Mouse (Mus musculus) liver, embryonic 11.5 days (tissue): Measurements from ENCODE around the gene Ctnnd1. TPM values are rescaled to one million over a fixed set of nuclear protein-coding genes. Genes with fewer than 3 reads are reported as not detected.

ENCODE experiments used
- ATAC-seq: fragments of 200-750 bp; cut with Nextera tagmentation; replicated peaks from 2 replicates; pipeline ENCODE4 v1.8.0; 2017; ENCODE audit warnings: moderate number of reproducible peaks, mild to moderate bottlenecking, moderate TSS enrichment, moderate library complexity; ENCODE audit not compliant: low FRiP score
- DNase-seq: peaks from one replicate; pipeline ENCODE4 v3.0.0-alpha.2; 2017; ENCODE audit warnings: low spot score
- H3K27ac ChIP-seq: fragments of 300-500 bp; sonication (generic); 2 replicates; pipeline ENCODE4 v1.5.1; 2014; ENCODE audit warnings: mild to moderate bottlenecking, low read depth, low read length, control low read depth
- H3K27me3 ChIP-seq: fragments of 300-500 bp; sonication (generic); replicated peaks from 2 replicates; pipeline ENCODE4 v1.6.1; 2014; ENCODE audit warnings: low read length, mixed read lengths; ENCODE audit not compliant: control insufficient read depth, insufficient read depth
- H3K36me3 ChIP-seq: fragments of 300-500 bp; sonication (generic); 2 replicates; pipeline ENCODE4 v1.6.1; 2014; ENCODE audit warnings: mild to moderate bottlenecking, low read length, moderate library complexity, mixed read lengths; ENCODE audit not compliant: control insufficient read depth, insufficient read depth
- H3K4me1 ChIP-seq: fragments of 300-500 bp; sonication (generic); replicated peaks from 2 replicates; pipeline ENCODE4 v1.6.1; 2014; ENCODE audit warnings: low read length, mixed read lengths; ENCODE audit not compliant: control insufficient read depth, insufficient read depth
- H3K4me2 ChIP-seq: fragments of 300-500 bp; sonication (generic); 2 replicates; pipeline ENCODE4 v1.6.1; 2014; ENCODE audit warnings: mild to moderate bottlenecking, control low read depth, moderate library complexity
- H3K4me3 ChIP-seq: fragments of 300-500 bp; sonication (generic); 2 replicates; pipeline ENCODE4 v1.5.1; 2014; ENCODE audit warnings: low read depth, low read length, control low read depth
- H3K9ac ChIP-seq: fragments of 300-500 bp; sonication (generic); 2 replicates; pipeline ENCODE4 v1.6.1; 2014; ENCODE audit warnings: low read depth, low read length, control low read depth
- H3K9me3 ChIP-seq: fragments of 300-500 bp; sonication (generic); 2 replicates; pipeline ENCODE4 v1.6.1; 2016; ENCODE audit warnings: low read length, inconsistent platforms, mixed read lengths; ENCODE audit not compliant: control insufficient read depth
- WGBS: fragments of 180-500 bp; shearing (Covaris S2); extraction: QIAGEN DNeasy Blood & Tissue Kit; methylation state at CpG from one replicate; pipeline ENCODE4 v1.1.7; 2014; 5-methylcytosine and 5-hydroxymethylcytosine counted together
- polyA plus RNA-seq: library from polyadenylated mRNA; unstranded; fragments of >200 nt; fragmentation: Nextera tagmentation; extraction: Ambion mirVana; gene quantifications from 2 replicates; pipeline ENCODE4 v1.2.1, GENCODE M21; 2014

Gene Ctnnd1
- polyA plus RNA-seq, 1 experiment from 2014 or later: 27.1 TPM

DNA sequence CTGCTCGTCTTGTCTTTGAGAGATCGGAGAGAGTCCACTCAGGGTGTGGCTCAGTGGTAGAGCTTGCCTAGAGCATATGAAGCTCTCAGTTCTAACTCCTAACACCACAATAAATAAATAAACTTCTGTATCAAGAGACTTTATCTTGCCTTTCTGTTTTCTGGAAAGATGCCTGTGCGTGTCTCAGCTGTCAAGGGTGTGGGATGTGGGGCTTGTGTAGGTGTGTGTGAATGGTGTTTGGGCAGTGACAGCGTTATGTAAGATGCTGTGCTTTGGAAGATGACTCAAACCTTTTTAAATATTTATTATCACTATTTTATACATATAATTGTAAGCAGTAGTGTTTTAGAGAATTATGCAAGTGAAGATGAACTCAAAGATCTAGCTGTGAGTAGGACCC lies 76.4 kb downstream of the Ctnnd1 start:
- Histone ChIP-seq H3K9me3 (no peaks in the 10 kb centered on the region), H3K36me3 (peaks cover 3% of the 10 kb centered on the region; the same call in 1 of the 2 replicates), H3K4me3 (no peak overlapping the region), H3K4me1 (no peaks in the 10 kb centered on the region), H3K27me3 (no peaks in the 10 kb centered on the region), H3K4me2 (no peak overlapping the region), H3K9ac (no peak overlapping the region), H3K27ac (no peak overlapping the region)
- DNase-seq (no peak), ATAC-seq (no peak)
- WGBS: 86% methylated on average over 4 of the region's 4 CpGs

DNA sequence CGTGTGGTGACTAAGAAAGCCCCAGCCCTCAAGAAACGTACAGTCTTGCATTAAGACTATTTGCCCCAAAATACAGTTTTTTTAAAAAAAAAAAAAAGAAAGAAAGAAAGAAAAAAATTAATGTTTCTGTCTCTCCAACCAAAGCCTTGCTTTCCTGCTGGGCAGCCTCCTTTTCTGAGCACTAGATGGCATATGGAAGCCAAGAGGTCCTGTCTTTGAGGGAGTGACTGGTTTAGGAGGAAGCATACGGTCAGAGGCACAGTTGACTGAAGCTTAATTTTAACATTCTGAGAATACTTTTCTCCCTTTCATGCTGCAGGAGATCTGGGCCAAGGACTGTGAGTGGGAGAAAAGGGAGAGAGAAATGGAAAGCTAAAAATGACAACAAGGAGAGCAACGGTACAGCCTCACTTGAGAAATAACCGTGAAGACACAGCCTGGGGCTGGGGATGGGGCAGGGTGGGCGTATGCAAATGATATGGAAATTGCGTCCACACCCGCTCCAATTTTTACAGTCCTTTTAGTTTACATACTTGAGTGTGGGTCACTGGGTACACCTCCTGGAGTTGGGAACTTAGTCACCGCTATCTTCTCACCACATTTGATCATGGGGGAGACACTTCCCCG lies 93.6 kb downstream of the Ctnnd1 start:
- no peaks in the 10 kb centered on the region for H3K9me3 ChIP-seq
- H3K9ac ChIP-seq: no peak overlapping the region
- WGBS: 42% methylated on average over 10 of the region's 10 CpGs
- H3K4me3 ChIP-seq: peak overlapping the region; percentile 20; the same call in 1 of the 2 replicates
- H3K27ac ChIP-seq: no peak overlapping the region
- DNase-seq: no peak
- no peaks in the 10 kb centered on the region for H3K27me3 ChIP-seq
- H3K36me3 ChIP-seq: no peaks in the 10 kb centered on the region
- no peaks in the 10 kb centered on the region for H3K4me1 ChIP-seq
- ATAC-seq: no peak
- H3K4me2 ChIP-seq: peak overlapping the region; percentile 43

DNA sequence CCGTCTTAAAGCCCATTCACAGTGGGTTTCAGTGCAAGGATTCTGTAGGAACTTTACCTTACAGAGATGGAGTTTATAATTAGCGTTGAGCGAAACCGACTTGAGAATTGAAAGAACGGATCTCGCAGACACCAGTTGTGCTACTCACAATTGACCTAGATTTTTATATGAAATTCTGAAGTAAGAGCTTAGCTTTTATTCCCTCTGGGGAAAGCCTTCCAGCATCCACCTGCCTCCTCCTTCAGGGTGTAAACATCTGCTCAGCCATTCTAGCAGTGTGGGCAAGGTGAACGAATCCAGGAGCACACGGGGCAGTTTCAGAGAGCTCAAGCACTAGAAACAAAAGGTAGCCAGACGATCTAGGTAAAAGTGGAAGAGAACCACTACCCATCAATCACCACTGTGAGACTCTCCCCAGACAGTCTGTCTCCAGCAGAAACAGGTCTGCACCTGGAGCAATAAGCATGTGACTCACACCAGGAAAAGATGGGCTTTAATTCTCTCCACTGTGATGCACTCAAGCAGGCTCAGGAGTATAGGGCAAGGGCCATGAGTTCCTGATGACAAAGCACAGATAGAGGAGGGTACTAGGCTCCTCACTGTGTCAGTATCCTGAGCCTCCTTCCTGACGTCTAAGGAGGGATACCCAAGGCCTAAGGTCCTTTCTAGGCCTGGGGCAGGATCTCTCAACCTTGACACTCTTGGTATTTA lies 99.0 kb downstream of the Ctnnd1 start:
- H3K36me3 ChIP-seq: no peaks in the 10 kb centered on the region
- WGBS: 77% methylated on average over 10 of the region's 10 CpGs
- H3K27me3 ChIP-seq: no peaks in the 10 kb centered on the region
- no peaks in the 10 kb centered on the region for H3K4me1 ChIP-seq
- H3K9me3 ChIP-seq: no peaks in the 10 kb centered on the region
- DNase-seq (no peak), ATAC-seq (no peak)
- no peak overlapping the region for H3K4me3 ChIP-seq
- no peak overlapping the region for H3K9ac ChIP-seq
- no peak overlapping the region for H3K27ac ChIP-seq
- H3K4me2 ChIP-seq: no peak overlapping the region

Other genes starting within 250 kb of the Ctnnd1 start
- 30.4 and 37.2 TPM in 2 replicates for gene Calcrl, start 225.4 kb downstream of the Ctnnd1 start, polyA plus RNA-seq
- 40.9 and 41.9 TPM in 2 replicates for gene Tfpi, start 174.0 kb downstream of the Ctnnd1 start, polyA plus RNA-seq
- gene Btbd18, start 8.3 kb upstream of the Ctnnd1 start, polyA plus RNA-seq: 0.18 and 0.22 TPM in 2 replicates
- 241 and 264 TPM in 2 replicates for gene Selenoh, start 20.0 kb upstream of the Ctnnd1 start, polyA plus RNA-seq
- not detected in 2 replicates for gene Gm28635, start 27.3 kb upstream of the Ctnnd1 start, polyA plus RNA-seq
- gene Med19, start 27.6 kb upstream of the Ctnnd1 start, polyA plus RNA-seq: 43.4 and 44.9 TPM in 2 replicates
- 115 and 125 TPM in 2 replicates for gene Tmx2, start 28.4 kb upstream of the Ctnnd1 start, polyA plus RNA-seq
- gene Zdhhc5, start 64.4 kb upstream of the Ctnnd1 start, polyA plus RNA-seq: 26.5 and 28.8 TPM in 2 replicates
- 59.3 and 63.4 TPM in 2 replicates for gene Clp1, start 76.6 kb upstream of the Ctnnd1 start, polyA plus RNA-seq
- gene Ypel4, start 83.3 kb upstream of the Ctnnd1 start, polyA plus RNA-seq: 11.4 and 14.2 TPM in 2 replicates
- gene Gm19426, start 92.9 kb upstream of the Ctnnd1 start, polyA plus RNA-seq: 2.9 and 3.3 TPM in 2 replicates
- gene Serping1, start 124.7 kb upstream of the Ctnnd1 start, polyA plus RNA-seq: 38.4 and 43.2 TPM in 2 replicates
- 112 and 114 TPM in 2 replicates for gene Ube2l6, start 148.1 kb upstream of the Ctnnd1 start, polyA plus RNA-seq
- gene Smtnl1, start 171.9 kb upstream of the Ctnnd1 start, polyA plus RNA-seq: 0.25 TPM in 1 of 2 replicates, not detected in the other
- gene Timm10, start 176.2 kb upstream of the Ctnnd1 start, polyA plus RNA-seq: 84.3 and 84.5 TPM in 2 replicates
- 83.2 and 101 TPM in 2 replicates for gene Slc43a1, start 188.1 kb upstream of the Ctnnd1 start, polyA plus RNA-seq
- gene Rtn4rl2, start 235.9 kb upstream of the Ctnnd1 start, polyA plus RNA-seq: 0.66 and 1.2 TPM in 2 replicates